Mouse (Mus musculus): ENCODE data around the gene Lzic. TPM values are rescaled to one million over a fixed set of nuclear protein-coding genes. Genes with fewer than 3 reads are reported as not detected.

The Lzic gene
- total and polyA plus RNA-seq, 3 experiments, result 20.2 to 66.9 (median 62.1) TPM

- H3K27me3 ChIP-seq (ENCODE audit: control insufficient read depth, insufficient read depth, low read length), result no peaks in the 10 kb centered on the region
- no peak for TF ChIP-seq CTCF (IDR thresholded peaks at IDR 0.05)
- peaks cover 3% of the 10 kb centered on the region; the same call in 1 of the 2 replicates for H3K36me3 ChIP-seq (ENCODE audit: control insufficient read depth, insufficient read depth, low read length)
- no peaks in the 10 kb centered on the region for H3K79me2 ChIP-seq (replicated peaks; ENCODE audit: control insufficient read depth, insufficient read depth, low read length)
- no peak for DNase-seq
- 73% methylated on average over 6 of the region's 6 CpGs for WGBS
- peaks cover 14% of the 10 kb centered on the region for H3K4me1 ChIP-seq (ENCODE audit: control insufficient read depth, insufficient read depth, low read length)
- intact Hi-C loops (cut with DNase I), result loop anchor here (2.0 to 10.0 kb wide), 2 partner anchors 22 to 628 kb away; partner anchors contain the start of genes Lzic and Nmnat1
- H3K9ac ChIP-seq (ENCODE audit: low read depth, low read length), result no peak overlapping the region
- peak overlapping the region; percentile 28; the same call in 1 of the 2 replicates for H3K27ac ChIP-seq
- no peak overlapping the region for H3K4me3 ChIP-seq
These were observed 22.6 kb upstream of the Lzic start for GRCm38 (mm10) chr4:149462305-149462971.

- H3K36me3 ChIP-seq (ENCODE audit: control insufficient read depth, insufficient read depth, low read length), result 0 out of 2 replicates have a peak, but pooled peaks cover under 1% of the 10 kb centered on the region
- 61% methylated on average over 6 of the region's 6 CpGs for WGBS
- no peak for DNase-seq
These were observed 21.5 kb upstream of the Lzic start for GRCm38 (mm10) chr4:149463435-149463950.

GRCm38 (mm10) chr4:149469557-149469956 lies 15.5 kb upstream of the Lzic start:
- no peaks in the 10 kb centered on the region for H3K36me3 ChIP-seq (ENCODE audit: control insufficient read depth, insufficient read depth, low read length)
- TF ChIP-seq CTCF (IDR thresholded peaks at IDR 0.05) (no peak), POLR2A (IDR thresholded peaks at IDR 0.05; ENCODE audit: insufficient read depth, low read depth, low read length) (no peak), EP300 (IDR thresholded peaks at IDR 0.05; ENCODE audit: insufficient read depth, low read depth, low read length) (no peak)
- no peak overlapping the region for H3K9ac ChIP-seq (ENCODE audit: low read depth, low read length)
- no peak overlapping the region for H3K27ac ChIP-seq
- no peaks in the 10 kb centered on the region for H3K27me3 ChIP-seq (ENCODE audit: control insufficient read depth, insufficient read depth, low read length)
- 96% methylated on average over 3 of the region's 3 CpGs for WGBS
- intact Hi-C loops (cut with DNase I), result loop anchor here (10.0 kb wide), 1 partner anchor 635 kb away; no protein-coding TSS in a partner anchor
- H3K4me1 ChIP-seq (ENCODE audit: control insufficient read depth, insufficient read depth, low read length), result no peaks in the 10 kb centered on the region
- no peak overlapping the region for H3K4me3 ChIP-seq
- DNase-seq, result no peak
- no peaks in the 10 kb centered on the region for H3K79me2 ChIP-seq (replicated peaks; ENCODE audit: control insufficient read depth, insufficient read depth, low read length)

More at GRCm38 (mm10) chr4:149463435-149463950, 21.5 kb upstream of the Lzic start:
- Histone ChIP-seq H3K27me3 (ENCODE audit: control insufficient read depth, insufficient read depth, low read length) (no peaks in the 10 kb centered on the region), H3K79me2 (replicated peaks; ENCODE audit: control insufficient read depth, insufficient read depth, low read length) (no peaks in the 10 kb centered on the region), H3K27ac (no peak overlapping the region), H3K4me3 (no peak overlapping the region), H3K4me1 (ENCODE audit: control insufficient read depth, insufficient read depth, low read length) (peaks cover 11% of the 10 kb centered on the region), H3K9ac (ENCODE audit: low read depth, low read length) (no peak overlapping the region)
- TF ChIP-seq POLR2A (IDR thresholded peaks at IDR 0.05; ENCODE audit: insufficient read depth, low read depth, low read length), result no peak
- TF ChIP-seq CTCF (IDR thresholded peaks at IDR 0.05), result no peak
- TF ChIP-seq EP300 (IDR thresholded peaks at IDR 0.05; ENCODE audit: insufficient read depth, low read depth, low read length), result no peak
- intact Hi-C loops (cut with DNase I), result loop anchor here (2.0 to 10.0 kb wide), 2 partner anchors 21 to 629 kb away; partner anchors contain the start of genes Lzic and Nmnat1

- Histone ChIP-seq H3K36me3 (ENCODE audit: control insufficient read depth, insufficient read depth, low read length) (no peaks in the 10 kb centered on the region), H3K4me1 (ENCODE audit: control insufficient read depth, insufficient read depth, low read length) (no peaks in the 10 kb centered on the region), H3K27me3 (ENCODE audit: control insufficient read depth, insufficient read depth, low read length) (no peaks in the 10 kb centered on the region), H3K9ac (ENCODE audit: low read depth, low read length) (no peak overlapping the region), H3K27ac (no peak overlapping the region), H3K79me2 (replicated peaks; ENCODE audit: control insufficient read depth, insufficient read depth, low read length) (peaks cover 2% of the 10 kb centered on the region), H3K4me3 (no peak overlapping the region)
- no peak for TF ChIP-seq EP300 (IDR thresholded peaks at IDR 0.05; ENCODE audit: insufficient read depth, low read depth, low read length)
- TF ChIP-seq CTCF (IDR thresholded peaks at IDR 0.05), result peak; percentile 35
- TF ChIP-seq POLR2A (IDR thresholded peaks at IDR 0.05; ENCODE audit: insufficient read depth, low read depth, low read length), result no peak
- intact Hi-C loops (cut with DNase I), result no loop called here
- DNase-seq, result no peak
- 58% methylated on average over 7 of the region's 7 CpGs for WGBS
These were observed 9.9 kb upstream of the Lzic start for GRCm38 (mm10) chr4:149475096-149475495.

- Histone ChIP-seq H3K27ac (no peak within 1 kb of the TSS), H3K79me2 (replicated peaks; ENCODE audit: control insufficient read depth, insufficient read depth, low read length) (peaks cover 2% of the 10 kb centered on the region), H3K27me3 (ENCODE audit: control insufficient read depth, insufficient read depth, low read length) (no peaks in the 10 kb centered on the region), H3K4me1 (ENCODE audit: control insufficient read depth, insufficient read depth, low read length) (no peaks in the 10 kb centered on the region), H3K9ac (ENCODE audit: low read depth, low read length) (no peak within 1 kb of the TSS), H3K36me3 (ENCODE audit: control insufficient read depth, insufficient read depth, low read length) (no peaks in the 10 kb centered on the region), H3K4me3 (no peak within 1 kb of the TSS)
- TF ChIP-seq EP300 (IDR thresholded peaks at IDR 0.05; ENCODE audit: insufficient read depth, low read depth, low read length) (no peak), CTCF (IDR thresholded peaks at IDR 0.05) (no peak), POLR2A (IDR thresholded peaks at IDR 0.05; ENCODE audit: insufficient read depth, low read depth, low read length) (no peak)
- no peak for DNase-seq
- 86% methylated on average over 11 of the region's 11 CpGs for WGBS
- intact Hi-C loops (cut with DNase I), result no loop called here
These were observed 8.0 kb upstream of the Lzic start, which contains the start of gene Tmem274 for GRCm38 (mm10) chr4:149477078-149477477. TSS of gene Tmem274 (plus strand) at chr4:149477378.

- TF ChIP-seq EP300 (IDR thresholded peaks at IDR 0.05; ENCODE audit: insufficient read depth, low read depth, low read length) (no peak), POLR2A (IDR thresholded peaks at IDR 0.05; ENCODE audit: insufficient read depth, low read depth, low read length) (no peak), CTCF (IDR thresholded peaks at IDR 0.05) (no peak)
- Histone ChIP-seq H3K27me3 (ENCODE audit: control insufficient read depth, insufficient read depth, low read length) (no peaks in the 10 kb centered on the region), H3K27ac (peak overlapping the region; percentile 97), H3K9ac (ENCODE audit: low read depth, low read length) (peak overlapping the region; percentile 68), H3K79me2 (replicated peaks; ENCODE audit: control insufficient read depth, insufficient read depth, low read length) (peaks cover 2% of the 10 kb centered on the region), H3K4me3 (peak overlapping the region; percentile 87), H3K36me3 (ENCODE audit: control insufficient read depth, insufficient read depth, low read length) (peaks cover 19% of the 10 kb centered on the region), H3K4me1 (ENCODE audit: control insufficient read depth, insufficient read depth, low read length) (peaks cover 3% of the 10 kb centered on the region)
- no peak for DNase-seq
- intact Hi-C loops (cut with DNase I), result loop anchor here (2.0 kb wide), 1 partner anchor 22 kb away; no protein-coding TSS in a partner anchor
- WGBS, result 20% methylated on average over 3 of the region's 3 CpGs
These were observed 463 bp upstream of the Lzic start for GRCm38 (mm10) chr4:149484566-149484965.
